Mouse (Mus musculus): ENCODE data around the gene Ppp1r13l. TPM values are rescaled to one million over a fixed set of nuclear protein-coding genes. Genes with fewer than 3 reads are reported as not detected.
A peak's percentile ranks its signal among the peaks of the same experiment; 100 is the strongest.

The Ppp1r13l gene
- total RNA-seq, 2 experiments from 2014 or later: 35.8 to 44.2 TPM

GRCm38 (mm10) chr7:19402535-19403112, 43.1 kb downstream of the Ppp1r13l start:
- intact Hi-C loops (cut with DNase I): loop anchor here (10.0 kb wide), 1 partner anchor 302 kb away; no protein-coding TSS in a partner anchor

GRCm38 (mm10) chr7:19403731-19404296, 44.3 kb downstream of the Ppp1r13l start, which contains the start of gene Klc3:
Klc3 (minus strand) TSS chr7:19404104.
- intact Hi-C loops (cut with DNase I): loop anchor here (10.0 kb wide), 1 partner anchor 301 kb away; no protein-coding TSS in a partner anchor
- peak; percentile 31 to 36 for DNase-seq

More at GRCm38 (mm10) chr7:19402535-19403112, 43.1 kb downstream of the Ppp1r13l start:
- no peak for DNase-seq

GRCm38 (mm10) chr7:19404476-19404875, 44.9 kb downstream of the Ppp1r13l start, which contains the start of gene Ckm:
Ckm (plus strand) TSS chr7:19404776.
- no peak for DNase-seq
- intact Hi-C loops (cut with DNase I): loop anchor here (10.0 kb wide), 1 partner anchor 300 kb away; no protein-coding TSS in a partner anchor

DNA sequence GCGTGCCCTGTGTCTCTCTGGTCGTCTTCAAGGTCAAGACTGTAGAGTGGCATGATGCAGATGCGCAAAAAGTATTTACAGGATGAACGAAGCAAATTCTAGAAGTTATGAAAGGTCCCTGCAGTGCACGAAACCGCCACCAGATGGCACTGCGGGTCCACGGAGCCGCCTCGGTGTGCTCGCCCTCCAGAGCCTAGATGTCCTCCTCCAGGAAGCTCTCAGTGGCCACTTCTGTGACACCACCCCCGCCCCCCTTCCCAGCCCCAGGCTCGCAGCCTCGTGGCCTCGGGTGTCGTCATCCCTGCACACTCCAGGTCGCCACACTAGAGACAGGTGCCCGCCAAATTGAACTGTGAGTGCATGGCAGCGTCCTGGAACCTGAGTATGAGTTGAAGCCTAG, 45.9 kb downstream of the Ppp1r13l start:
- DNase-seq: peak; percentile 81 to 94
- intact Hi-C loops (cut with DNase I): loop anchor here (5.0 to 10.0 kb wide), 4 partner anchors 97 to 299 kb away; no protein-coding TSS in a partner anchor

- intact Hi-C loops (cut with DNase I): loop anchor here (5.0 to 10.0 kb wide), 4 partner anchors 93 to 295 kb away; no protein-coding TSS in a partner anchor
- peak in 1 of 2 experiments; percentile 32 for DNase-seq
These were observed 50.2 kb downstream of the Ppp1r13l start for GRCm38 (mm10) chr7:19409753-19410152.

GRCm38 (mm10) chr7:19410766-19411344, 51.3 kb downstream of the Ppp1r13l start:
- intact Hi-C loops (cut with DNase I): no loop called here
- peak; percentile 67 to 69 for DNase-seq

GRCm38 (mm10) chr7:19411783-19412182, 52.2 kb downstream of the Ppp1r13l start:
- peak; percentile 17 to 29 for DNase-seq

DNA sequence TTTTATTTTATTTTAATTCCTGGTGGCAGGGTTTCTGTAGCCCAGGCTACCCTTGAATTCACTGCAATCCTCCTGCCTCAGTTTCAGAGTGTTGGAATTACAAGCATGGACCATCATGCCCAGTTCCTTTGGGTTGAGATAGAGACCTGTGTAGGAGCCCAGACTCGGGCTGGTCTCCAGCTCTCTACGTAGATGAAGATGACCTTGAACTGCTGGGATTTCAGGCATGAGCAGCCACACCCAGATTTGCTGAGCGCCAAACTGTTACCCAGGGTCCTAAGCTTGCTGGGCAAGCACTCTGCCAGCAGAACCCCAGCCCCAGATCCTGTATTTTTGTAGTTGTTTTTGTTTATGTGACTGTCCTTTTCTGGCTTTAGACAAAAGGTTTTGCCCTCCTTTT, 54.0 kb downstream of the Ppp1r13l start:
- intact Hi-C loops (cut with DNase I): no loop called here
- DNase-seq: no peak

More at GRCm38 (mm10) chr7:19411783-19412182, 52.2 kb downstream of the Ppp1r13l start:
- intact Hi-C loops (cut with DNase I): no loop called here

- intact Hi-C loops (cut with DNase I): no loop called here
- no peak for DNase-seq
These were observed 57.0 kb downstream of the Ppp1r13l start for GRCm38 (mm10) chr7:19416590-19416989.

- intact Hi-C loops (cut with DNase I): no loop called here
- no peak for DNase-seq
These were observed 60.6 kb downstream of the Ppp1r13l start for GRCm38 (mm10) chr7:19420121-19420520.

GRCm38 (mm10) chr7:19420821-19421636, 61.5 kb downstream of the Ppp1r13l start:
- peak; percentile 65 to 79 for DNase-seq
- intact Hi-C loops (cut with DNase I): no loop called here

GRCm38 (mm10) chr7:19423083-19423482, 63.5 kb downstream of the Ppp1r13l start:
- no peak for DNase-seq
- intact Hi-C loops (cut with DNase I): no loop called here

GRCm38 (mm10) chr7:19424051-19424450, 64.5 kb downstream of the Ppp1r13l start:
- intact Hi-C loops (cut with DNase I): no loop called here
- no peak for DNase-seq

DNA sequence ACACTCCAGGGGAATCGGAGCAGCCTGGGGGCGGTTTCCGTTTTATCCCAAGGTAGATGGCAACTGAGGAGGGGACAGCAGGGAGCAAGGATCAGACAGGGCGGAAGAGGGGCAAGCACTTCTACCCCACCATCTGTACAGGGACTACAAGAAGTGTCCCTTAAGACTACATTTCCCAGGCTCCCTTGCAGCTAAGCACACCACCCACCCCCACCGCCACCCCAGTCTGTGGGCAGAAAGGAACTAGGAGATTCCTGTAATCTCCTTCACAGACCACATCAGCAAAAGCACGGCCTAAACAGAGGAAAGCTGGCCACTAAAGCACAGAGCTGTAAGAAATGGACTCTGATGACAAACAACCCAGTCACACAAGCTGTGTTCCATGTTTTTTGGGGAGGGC, 66.8 kb downstream of the Ppp1r13l start:
- intact Hi-C loops (cut with DNase I): no loop called here

DNA sequence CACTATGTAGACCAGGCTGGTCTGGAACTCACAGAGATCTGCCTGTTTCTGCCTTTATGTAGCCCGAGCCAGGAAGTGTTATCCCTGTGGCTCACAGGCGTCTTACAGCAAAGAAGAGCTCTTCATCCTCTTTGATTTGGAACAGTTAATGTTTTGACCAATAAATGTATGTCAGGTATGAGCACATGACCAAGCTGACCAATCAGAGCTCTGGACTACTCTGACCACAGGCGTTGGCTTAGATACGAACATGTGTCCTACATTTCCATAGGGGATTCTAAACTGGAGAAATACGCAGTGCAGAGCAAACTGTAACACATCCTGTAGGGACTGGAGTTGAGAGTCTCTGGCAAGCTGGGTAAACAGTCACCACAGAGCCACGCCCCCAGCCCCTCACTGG, 67.3 kb downstream of the Ppp1r13l start:
- no peak for DNase-seq
- intact Hi-C loops (cut with DNase I): no loop called here

More for the DNA sequence above, 66.8 kb downstream of the Ppp1r13l start:
- no peak for DNase-seq

Small RNA genes lying within 50 kb of the gene (microRNA-seq; reads per million reads assigned to microRNA genes)
- gene Mir343 (ENCODE audit: borderline number of aligned reads in 2 of 2): 0 reads per million in 2 experiments

Other genes with a start within 250 kb of the Ppp1r13l start
- gene Gm4969, start 241.4 kb upstream of the Ppp1r13l start, total RNA-seq (2021): not detected
- gene Fbxo46, start 239.9 kb upstream of the Ppp1r13l start, total RNA-seq (2021): 1 to 10 TPM; 4.6 to 5.3 TPM
- 1 to 10 TPM; 3.8 to 4.8 TPM for gene Qpctl, start 210.5 kb upstream of the Ppp1r13l start, total RNA-seq (2021)
- 10 to 100 TPM; 66.8 to 67.0 TPM for gene Snrpd2, start 210.0 kb upstream of the Ppp1r13l start, total RNA-seq (2021)
- gene Gipr, start 193.6 kb upstream of the Ppp1r13l start, total RNA-seq (2021): under 1 TPM in 1 of 2 experiments, not detected in 1; 0.14 TPM
- 10 to 100 TPM; 34.3 to 44.4 TPM for gene Eml2, start 183.3 kb upstream of the Ppp1r13l start, total RNA-seq (2021)
- 10 to 100 TPM in 1 of 2 experiments, 1 to 10 TPM in 1; 7.9 to 10.6 TPM for gene Gpr4, start 147.2 kb upstream of the Ppp1r13l start, total RNA-seq (2021)
- gene Opa3, start 131.4 kb upstream of the Ppp1r13l start, total RNA-seq (2021): 10 to 100 TPM; 53.9 to 62.9 TPM
- 10 to 100 TPM; 32.6 to 36.1 TPM for gene Vasp, start 87.9 kb upstream of the Ppp1r13l start, total RNA-seq (2021)
- gene Ppm1n, start 79.7 kb upstream of the Ppp1r13l start, total RNA-seq (2021): not detected
- 100 to 1,000 TPM; 137 to 148 TPM for gene Rtn2, start 77.1 kb upstream of the Ppp1r13l start, total RNA-seq (2021)
- gene Fosb, start 49.7 kb upstream of the Ppp1r13l start, total RNA-seq (2021): under 1 TPM; 0.14 to 0.86 TPM
- 10 to 100 TPM; 43.4 to 48.0 TPM for gene Ercc1, start 15.0 kb upstream of the Ppp1r13l start, total RNA-seq (2021)
- gene Cd3eap, start 266 bp upstream of the Ppp1r13l start, total RNA-seq (2021): 10 to 100 TPM; 10.4 to 11.2 TPM
- 10 to 100 TPM; 11.8 to 12.0 TPM for gene Ercc2, start 22.3 kb downstream of the Ppp1r13l start, total RNA-seq (2021)
- under 1 TPM; 0.24 to 0.92 TPM for gene Klc3, start 44.4 kb downstream of the Ppp1r13l start, total RNA-seq (2021)
- 1,000 to 10,000 TPM; 3,967 to 4,539 TPM for gene Ckm, start 45.0 kb downstream of the Ppp1r13l start, total RNA-seq (2021)
- gene Mark4, start 99.1 kb downstream of the Ppp1r13l start, total RNA-seq (2021): 10 to 100 TPM; 25.7 to 27.2 TPM
- under 1 TPM; 0.78 to 0.84 TPM for gene Exoc3l2, start 103.6 kb downstream of the Ppp1r13l start, total RNA-seq (2021)
- 1 to 10 TPM; 2.3 to 2.5 TPM for gene Bloc1s3, start 148.6 kb downstream of the Ppp1r13l start, total RNA-seq (2021)
- 10 to 100 TPM; 32.9 to 37.4 TPM for gene Trappc6a, start 148.6 kb downstream of the Ppp1r13l start, total RNA-seq (2021)
- gene Nkpd1, start 158.1 kb downstream of the Ppp1r13l start, total RNA-seq (2021): not detected
- gene Ppp1r37, start 203.3 kb downstream of the Ppp1r13l start, total RNA-seq (2021): 10 to 100 TPM; 56.0 to 59.3 TPM
- gene Zfp296, start 217.5 kb downstream of the Ppp1r13l start, total RNA-seq (2021): under 1 TPM in 1 of 2 experiments, not detected in 1; 0.50 TPM
- 10 to 100 TPM; 44.1 to 47.8 TPM for gene Gemin7, start 217.8 kb downstream of the Ppp1r13l start, total RNA-seq (2021)
- 10 to 100 TPM; 16.0 to 16.8 TPM for gene Clasrp, start 244.7 kb downstream of the Ppp1r13l start, total RNA-seq (2021)

All from heart, postnatal 36 days (tissue).